Comparison of ENCODE assay signal across 8 mouse cellular contexts in the genomic region with DNA sequence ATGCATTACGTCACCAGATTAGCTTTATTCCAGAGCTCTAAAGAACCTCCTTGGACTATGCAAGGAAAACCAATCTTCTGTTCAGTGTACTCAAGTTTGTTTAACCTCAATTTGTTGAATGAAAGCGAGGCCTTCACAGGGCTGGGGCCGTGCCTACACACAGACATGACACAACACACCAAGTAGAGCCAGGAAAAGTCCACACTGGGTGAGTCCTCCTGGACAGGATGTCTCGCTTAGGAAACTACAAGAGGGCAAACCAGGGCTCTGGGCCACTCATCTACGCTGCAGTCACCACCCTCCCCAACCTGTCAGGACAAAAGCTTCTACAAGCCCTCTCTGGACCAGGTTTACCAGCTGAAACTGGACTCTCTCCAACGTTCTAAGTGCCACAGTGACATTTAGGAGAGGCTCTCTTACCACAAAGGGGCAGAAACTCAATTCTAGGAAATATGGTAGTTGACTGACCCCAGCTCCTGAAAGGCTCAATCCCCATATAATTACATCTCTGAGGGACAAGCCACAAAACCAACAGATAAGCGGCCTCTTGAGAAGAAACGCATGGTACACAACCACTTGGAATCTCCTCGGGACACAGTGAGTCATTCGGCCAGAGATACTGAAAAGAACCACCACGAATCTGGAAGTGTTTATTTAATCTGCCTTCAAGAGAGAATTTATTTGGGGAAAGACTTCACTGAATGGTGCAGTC.
DNase-seq lines count a peak whose midpoint lies in the region; ATAC-seq and TF ChIP-seq lines count a peak whose summit lies in the region.

No protein-coding gene starts in this region.

- WGBS in heart, postnatal 0 days = 28% methylated on average over 11 of the region's 11 CpGs
- 44% methylated on average over 11 of the region's 11 CpGs for WGBS in liver, postnatal 0 days (ENCODE audit: insufficient replicate concordance)

- H3K4me2 ChIP-seq in heart, postnatal 0 days (ENCODE audit: low read depth, low read length) = peak overlapping the region; percentile 50
- peak overlapping the region; percentile 10; the same call in 1 of the 2 replicates for H3K4me2 ChIP-seq in liver, postnatal 0 days (ENCODE audit: low read depth, low read length)

- no peaks in the 10 kb centered on the region for H3K27me3 ChIP-seq in heart, postnatal 0 days (ENCODE audit: control insufficient read depth, insufficient read depth, low read length)
- no peaks in the 10 kb centered on the region for H3K27me3 ChIP-seq in liver, postnatal 0 days (ENCODE audit: insufficient read depth, low read length)

- no peak for TF ChIP-seq EP300 in heart, postnatal 0 days (IDR thresholded peaks at IDR 0.05; ENCODE audit: low read depth)
- no peak; the same call in 1 of the 2 replicates for TF ChIP-seq EP300 in liver, postnatal 0 days (IDR thresholded peaks at IDR 0.05; ENCODE audit: low read depth)

- peak overlapping the region; percentile 14; the same call in 1 of the 2 replicates for H3K4me3 ChIP-seq in heart, postnatal 0 days (ENCODE audit: low read depth, low read length)
- H3K4me3 ChIP-seq in liver, postnatal 0 days (ENCODE audit: low read depth, low read length) = no peak overlapping the region

- H3K4me1 ChIP-seq in heart, postnatal 0 days (ENCODE audit: control insufficient read depth, insufficient read depth) = peaks cover 34% of the 10 kb centered on the region
- peaks cover 18% of the 10 kb centered on the region for H3K4me1 ChIP-seq in liver, postnatal 0 days (ENCODE audit: insufficient read depth)

- no peaks in the 10 kb centered on the region for H3K9me3 ChIP-seq in heart, postnatal 0 days (replicated peaks; ENCODE audit: control insufficient read depth, low read length)
- no peaks in the 10 kb centered on the region for H3K9me3 ChIP-seq in liver, postnatal 0 days (ENCODE audit: low read length)

- H3K36me3 ChIP-seq in heart, postnatal 0 days (replicated peaks; ENCODE audit: control insufficient read depth, insufficient read depth, low read length) = no peaks in the 10 kb centered on the region
- H3K36me3 ChIP-seq in liver, postnatal 0 days (replicated peaks; ENCODE audit: insufficient read depth, low read length) = no peaks in the 10 kb centered on the region

- peak; percentile 67 for ATAC-seq in heart, postnatal 0 days (ENCODE audit: insufficient read depth, low read depth)
- ATAC-seq in liver, postnatal 0 days = peak; percentile 90

- TF ChIP-seq CTCF in heart, postnatal 0 days (IDR thresholded peaks at IDR 0.05; ENCODE audit: low read depth) = no peak
- no peak for TF ChIP-seq CTCF in liver, postnatal 0 days (IDR thresholded peaks at IDR 0.05; ENCODE audit: low read depth)

- H3K9ac ChIP-seq in heart, postnatal 0 days (replicated peaks; ENCODE audit: low read depth, low read length) = peak overlapping the region; percentile 44; the same call in 1 of the 2 replicates
- no peak overlapping the region for H3K9ac ChIP-seq in liver, postnatal 0 days (replicated peaks)

- DNase-seq in gastrocnemius, adult 18-20 months (ENCODE audit: low spot score) = peak; percentile 48
- no peak for DNase-seq in gastrocnemius, adult 8-10 months (ENCODE audit: low spot score in 2 of 2)
- DNase-seq in adrenal gland, postnatal 14 days = peak; percentile 73
- DNase-seq in heart, postnatal 0 days (ENCODE audit: low spot score) = peak; percentile 67
- DNase-seq in liver, postnatal 0 days = peak; percentile 41
- DNase-seq in retina, postnatal 1 day = no peak
- no peak for DNase-seq in ovary, adult 18-20 months (ENCODE audit: low spot score)
- no peak for DNase-seq in ovary, postnatal 10 days (ENCODE audit: low spot score)

- H3K27ac ChIP-seq in heart, postnatal 0 days (ENCODE audit: low read depth) = peak overlapping the region; percentile 90
- peak overlapping the region; percentile 71 for H3K27ac ChIP-seq in liver, postnatal 0 days (ENCODE audit: low read depth)

Comparison
In these comparisons a context has a peak if more than half of its experiments do, and no peak if none do; other contexts are left out.
1. DNase-seq: peak in gastrocnemius, adult 18-20 months (single experiment), adrenal gland, postnatal 14 days (single experiment), heart, postnatal 0 days (single experiment) and liver, postnatal 0 days (single experiment); none in gastrocnemius, adult 8-10 months (0 of 2), retina, postnatal 1 day (single experiment), ovary, adult 18-20 months (single experiment) and ovary, postnatal 10 days (single experiment).